Mouse (Mus musculus): ENCODE data around the gene Flnc.

- TF ChIP-seq POLR2A (IDR thresholded peaks at IDR 0.05; ENCODE audit: extremely low read depth, insufficient read depth, low read length) (no peak), CTCF (IDR thresholded peaks at IDR 0.05; ENCODE audit: extremely low read depth, insufficient read depth, low read length) (no peak)
Observed at GRCm38 (mm10) chr6:29468851-29469250, 35.8 kb downstream of the Flnc start.
